Mouse (Mus musculus): ENCODE measurements around the gene Gapdhs. TPM values are rescaled to one million over a fixed set of nuclear protein-coding genes. Genes with fewer than 3 reads are reported as not detected.
A peak's percentile ranks its signal among the peaks of the same experiment; 100 is the strongest.
"Not testable (repeated sequence)": the region's sequence is repeated elsewhere in the genome, so short reads cannot be mapped to it uniquely, and the experiment has no call there.

Gene Gapdhs
- polyA plus RNA-seq, 1 experiment from 2014 or later, result not detected

DNA sequence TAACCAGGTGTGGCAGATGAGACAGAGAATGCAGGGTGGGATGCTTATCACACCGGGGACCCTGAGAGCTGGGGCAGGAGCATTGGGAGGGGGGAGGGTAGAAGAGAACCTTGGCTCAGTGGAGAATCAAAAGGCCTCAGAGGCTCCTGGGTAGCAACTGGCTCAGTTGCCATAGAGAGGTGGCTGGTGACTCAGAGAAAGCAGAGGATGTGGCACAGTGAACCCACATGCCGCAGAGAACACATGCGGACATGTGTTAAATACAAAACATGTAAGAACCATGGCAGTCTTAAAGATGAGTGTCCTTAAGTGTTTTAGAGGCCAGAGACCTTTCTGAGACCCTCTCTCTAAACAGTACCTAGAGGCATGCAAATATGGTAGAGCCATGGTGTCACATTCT, 7.3 kb downstream of the Gapdhs start:
- Histone ChIP-seq H3K27me3 (replicated peaks) (no peaks in the 10 kb centered on the region), H3K4me2 (no peak overlapping the region), H3K4me3 (no peak overlapping the region), H3K9me3 (replicated peaks) (no peaks in the 10 kb centered on the region), H3K36me3 (peaks cover 55% of the 10 kb centered on the region), H3K4me1 (no peaks in the 10 kb centered on the region), H3K27ac (no peak overlapping the region), H3K9ac (no peak overlapping the region)
- WGBS (ENCODE audit: insufficient replicate concordance), result 69% methylated on average over 3 of the region's 3 CpGs
- ATAC-seq, result no peak

DNA sequence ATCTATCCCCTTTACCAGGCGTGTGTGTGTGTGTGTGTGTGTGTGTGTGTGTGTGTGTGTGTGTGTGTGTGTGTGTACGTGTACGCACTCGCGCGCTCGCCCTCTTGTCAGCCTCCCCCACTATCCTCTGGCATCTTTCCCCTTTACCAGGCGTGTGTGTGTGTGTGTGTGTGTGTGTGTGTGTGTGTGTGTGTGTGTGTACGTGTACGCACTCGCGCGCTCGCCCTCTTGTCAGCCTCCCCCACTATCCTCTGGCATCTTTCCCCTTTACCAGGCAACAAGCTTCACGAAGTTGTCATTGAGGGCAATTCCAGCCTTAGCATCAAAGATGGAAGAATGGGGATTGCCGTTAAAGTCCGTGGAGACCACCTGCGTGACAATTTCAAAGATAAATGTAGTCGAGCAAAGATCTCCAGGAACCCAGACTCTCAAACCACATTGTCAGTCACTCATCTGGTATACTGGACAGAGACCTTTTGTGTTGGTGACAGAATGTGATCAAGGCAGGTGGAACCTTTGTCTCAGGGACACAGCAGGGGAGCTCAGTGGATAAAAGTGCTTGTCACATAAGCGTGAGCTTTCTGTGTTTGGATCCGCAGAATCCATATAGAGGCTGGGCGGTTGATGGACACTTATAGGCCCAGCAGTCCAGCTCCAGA, 13.3 kb downstream of the Gapdhs start:
- Histone ChIP-seq H3K4me2 (peak overlapping the region; percentile 92), H3K36me3 (peaks cover 51% of the 10 kb centered on the region), H3K4me3 (peak overlapping the region; percentile 78), H3K4me1 (peaks cover 23% of the 10 kb centered on the region), H3K27ac (peak overlapping the region; percentile 83), H3K9ac (peak overlapping the region; percentile 81)
- WGBS (ENCODE audit: insufficient replicate concordance), result 29% methylated on average over 13 of the region's 22 CpGs
- H3K27me3 ChIP-seq (replicated peaks); ATAC-seq; H3K9me3 ChIP-seq (replicated peaks): not testable (repeated sequence)

- H3K36me3 ChIP-seq, result peaks cover 47% of the 10 kb centered on the region
- under 1% methylated on average over 60 of the region's 60 CpGs for WGBS (ENCODE audit: insufficient replicate concordance)
- H3K4me1 ChIP-seq, result peaks cover 23% of the 10 kb centered on the region
- peak within 1 kb of the TSS; percentile 92 for H3K4me2 ChIP-seq
- H3K9ac ChIP-seq, result peak within 1 kb of the TSS; percentile 81
- H3K9me3 ChIP-seq (replicated peaks), result no peaks in the 10 kb centered on the region
- H3K27ac ChIP-seq, result peak within 1 kb of the TSS; percentile 83
- ATAC-seq, result peak; percentile 94
- peak within 1 kb of the TSS; percentile 78 for H3K4me3 ChIP-seq
- H3K27me3 ChIP-seq (replicated peaks), result no peaks in the 10 kb centered on the region
These were observed 14.0 kb downstream of the Gapdhs start, which contains the start of gene Tmem147 for GRCm38 (mm10) chr7:30729396-30730063. Tmem147 (minus strand) TSS chr7:30729540.

DNA sequence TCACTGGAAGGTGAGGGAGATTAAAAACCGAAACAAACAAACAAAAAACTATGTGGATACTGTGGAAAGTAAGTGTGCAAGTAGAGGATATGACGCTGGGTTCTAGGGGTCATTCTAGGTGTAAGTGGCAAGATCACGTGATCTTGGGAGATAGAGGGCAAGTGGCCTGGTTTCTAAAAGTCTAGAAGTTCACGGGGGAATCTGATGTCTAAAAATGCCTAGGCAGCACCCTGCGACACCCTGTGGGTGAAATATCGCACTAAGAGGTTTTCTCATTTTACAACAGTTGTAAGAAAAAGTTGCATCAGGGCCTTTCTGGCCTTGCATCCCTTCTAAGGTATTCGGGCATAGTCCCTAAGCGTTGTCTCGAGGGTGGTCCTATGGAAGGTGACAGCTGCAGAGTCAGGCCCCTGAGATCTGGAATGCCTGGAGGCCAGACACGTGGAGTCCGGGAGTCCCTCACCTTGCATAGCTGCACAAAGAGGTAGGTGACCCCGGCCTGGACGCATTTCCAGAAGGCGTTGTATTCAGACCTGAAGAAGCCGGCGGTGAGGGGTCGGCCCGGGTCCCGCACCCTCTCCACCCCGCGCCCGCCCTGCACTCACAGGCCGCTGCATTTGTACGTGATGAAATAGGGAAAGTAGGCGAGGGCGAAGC, 14.6 kb downstream of the Gapdhs start:
- WGBS (ENCODE audit: insufficient replicate concordance), result 7% methylated on average over 26 of the region's 26 CpGs
- Histone ChIP-seq H3K4me1 (peaks cover 23% of the 10 kb centered on the region), H3K27ac (peak overlapping the region; percentile 83), H3K4me3 (peak overlapping the region; percentile 78), H3K9me3 (replicated peaks) (no peaks in the 10 kb centered on the region), H3K27me3 (replicated peaks) (no peaks in the 10 kb centered on the region), H3K36me3 (peaks cover 41% of the 10 kb centered on the region), H3K9ac (peak overlapping the region; percentile 81), H3K4me2 (peak overlapping the region; percentile 92)
- peak; percentile 33 for ATAC-seq

DNA sequence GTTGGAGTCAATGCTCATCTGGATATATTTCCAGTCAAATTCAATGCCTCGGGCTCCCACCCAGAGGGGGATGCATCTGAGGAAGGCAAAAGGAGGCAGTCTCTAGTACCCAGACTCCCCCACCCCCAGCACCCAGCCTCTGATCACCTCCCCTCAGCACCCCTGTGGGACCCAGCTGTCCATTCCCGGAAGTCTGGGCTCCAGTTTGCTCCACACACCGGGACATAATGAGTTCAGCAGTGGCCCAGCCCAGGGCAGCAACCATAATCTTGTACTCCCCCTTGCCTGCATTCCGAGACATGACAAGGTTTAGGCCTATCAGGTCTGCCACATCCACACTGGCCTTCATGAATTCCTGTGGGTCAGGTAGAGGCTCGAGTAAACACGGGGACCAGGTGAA, 15.3 kb downstream of the Gapdhs start:
- no peaks in the 10 kb centered on the region for H3K9me3 ChIP-seq (replicated peaks)
- H3K4me1 ChIP-seq, result peaks cover 28% of the 10 kb centered on the region
- peak overlapping the region; percentile 78 for H3K4me3 ChIP-seq
- 72% methylated on average over 6 of the region's 6 CpGs for WGBS (ENCODE audit: insufficient replicate concordance)
- H3K27ac ChIP-seq, result 0 out of 2 replicates have a peak overlapping the region, but pooled peaks have one; percentile 83
- peak overlapping the region; percentile 92 for H3K4me2 ChIP-seq
- ATAC-seq, result no peak
- peaks cover 35% of the 10 kb centered on the region for H3K36me3 ChIP-seq
- no peaks in the 10 kb centered on the region for H3K27me3 ChIP-seq (replicated peaks)
- peak overlapping the region; percentile 81 for H3K9ac ChIP-seq

DNA sequence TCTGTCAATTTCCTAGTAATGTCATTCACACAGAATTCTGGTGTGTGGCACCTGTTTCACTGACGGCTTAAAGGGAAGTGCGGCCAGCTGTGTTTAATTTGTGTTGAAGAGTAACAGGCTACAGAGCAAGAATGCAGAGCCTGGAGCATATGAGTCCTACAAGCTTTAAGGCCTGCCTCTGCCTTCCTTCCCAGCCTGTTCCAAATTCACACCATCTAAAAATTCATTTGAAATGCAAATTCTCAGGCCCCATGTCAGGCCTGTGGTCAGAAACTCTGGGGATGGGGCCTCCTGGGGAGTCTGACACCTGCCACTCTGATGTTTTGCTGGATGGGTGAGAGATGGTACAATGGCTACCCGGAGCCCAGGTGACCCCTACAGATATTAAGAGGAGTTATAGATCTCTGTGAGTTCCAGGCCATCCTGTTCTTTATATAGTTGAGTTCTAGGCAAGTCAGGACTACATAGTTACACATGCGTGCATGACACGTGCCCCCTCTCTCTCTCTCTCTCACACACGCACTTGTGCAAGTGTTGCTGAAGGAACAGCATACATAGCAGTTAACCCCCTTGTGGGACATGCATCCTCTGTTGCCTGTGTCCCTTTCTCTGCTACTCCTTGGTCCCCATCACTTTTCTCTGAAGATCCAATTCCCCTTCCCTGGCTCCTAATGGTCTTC, 20.1 kb downstream of the Gapdhs start:
- Histone ChIP-seq H3K36me3 (peaks cover 18% of the 10 kb centered on the region), H3K27ac (no peak overlapping the region), H3K9ac (no peak overlapping the region), H3K4me1 (peaks cover 14% of the 10 kb centered on the region), H3K4me3 (no peak overlapping the region), H3K4me2 (no peak overlapping the region), H3K27me3 (replicated peaks) (peaks cover 13% of the 10 kb centered on the region), H3K9me3 (replicated peaks) (no peaks in the 10 kb centered on the region)
- no peak for ATAC-seq
- 63% methylated on average over 6 of the region's 6 CpGs for WGBS (ENCODE audit: insufficient replicate concordance)

GRCm38 (mm10) chr7:30721286-30721685, 22.2 kb downstream of the Gapdhs start:
- no peak overlapping the region for H3K9ac ChIP-seq
- 80% methylated on average over 7 of the region's 7 CpGs for WGBS (ENCODE audit: insufficient replicate concordance)
- no peak overlapping the region for H3K4me3 ChIP-seq
- H3K27ac ChIP-seq, result no peak overlapping the region
- H3K4me1 ChIP-seq, result peaks cover 21% of the 10 kb centered on the region
- no peak for ATAC-seq
- H3K4me2 ChIP-seq, result no peak overlapping the region
- peaks cover 33% of the 10 kb centered on the region for H3K27me3 ChIP-seq (replicated peaks)
- H3K36me3 ChIP-seq, result peaks cover under 1% of the 10 kb centered on the region; the same call in 1 of the 2 replicates
- no peaks in the 10 kb centered on the region for H3K9me3 ChIP-seq (replicated peaks)

- Histone ChIP-seq H3K4me2 (no peak overlapping the region), H3K4me3 (no peak overlapping the region), H3K27ac (no peak overlapping the region), H3K4me1 (peaks cover 21% of the 10 kb centered on the region), H3K9ac (no peak overlapping the region), H3K27me3 (replicated peaks) (peaks cover 49% of the 10 kb centered on the region), H3K9me3 (replicated peaks) (no peaks in the 10 kb centered on the region), H3K36me3 (no peaks in the 10 kb centered on the region)
- whole genome bisulfite sequencing (ENCODE audit: insufficient replicate concordance), result 78% methylated on average over 5 of the region's 5 CpGs
- ATAC-seq, result no peak
These were observed 23.8 kb downstream of the Gapdhs start for GRCm38 (mm10) chr7:30719669-30720068.

DNA sequence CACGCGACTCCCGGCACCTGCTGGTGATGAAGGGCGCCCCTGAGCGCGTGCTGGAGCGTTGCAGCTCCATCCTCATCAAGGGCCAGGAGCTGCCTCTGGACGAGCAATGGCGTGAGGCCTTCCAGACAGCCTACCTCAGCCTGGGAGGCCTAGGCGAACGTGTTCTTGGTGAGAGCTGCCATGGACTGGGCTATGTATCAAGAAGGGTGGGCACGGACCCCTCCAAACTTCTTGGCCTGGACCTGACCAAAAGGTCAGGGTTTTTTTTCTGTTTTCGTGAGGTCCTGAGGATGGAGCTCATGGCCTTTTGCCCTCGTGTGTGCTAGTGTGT, 25.8 kb downstream of the Gapdhs start:
- 16% methylated on average over 14 of the region's 14 CpGs for WGBS (ENCODE audit: insufficient replicate concordance)

DNA sequence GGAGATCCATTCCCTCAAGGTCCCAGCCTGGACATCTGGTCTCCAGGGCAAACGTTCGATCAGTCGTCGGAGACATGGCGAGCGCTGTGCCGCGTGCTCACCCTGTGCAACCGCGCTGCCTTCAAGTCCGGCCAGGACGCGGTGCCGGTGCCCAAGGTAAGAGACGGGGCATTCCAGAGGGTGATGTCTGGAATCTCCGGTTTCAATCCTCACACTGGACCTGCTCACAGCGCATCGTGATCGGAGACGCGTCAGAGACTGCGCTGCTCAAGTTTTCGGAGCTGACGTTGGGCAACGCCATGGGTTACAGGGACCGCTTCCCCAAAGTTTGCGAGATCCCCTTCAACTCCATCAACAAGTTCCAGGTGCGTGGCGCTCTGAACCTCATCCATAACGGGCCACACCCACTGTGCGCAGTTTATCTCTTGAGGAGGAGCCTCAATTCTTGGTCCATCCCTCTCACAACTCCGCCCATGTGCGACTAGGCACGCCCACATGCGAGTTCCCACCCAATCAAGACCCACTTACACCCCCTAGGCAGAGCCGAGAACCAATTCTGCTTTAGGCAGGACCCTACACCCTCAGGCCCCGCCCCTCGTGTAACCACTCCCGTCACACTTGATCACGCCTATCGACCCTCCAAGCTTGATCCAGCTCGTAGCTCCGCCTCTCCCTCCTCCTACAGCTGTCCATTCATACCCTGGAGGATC, 26.3 kb downstream of the Gapdhs start:
- Histone ChIP-seq H3K27me3 (replicated peaks) (peaks cover 68% of the 10 kb centered on the region), H3K4me2 (peak overlapping the region; percentile 74), H3K36me3 (no peaks in the 10 kb centered on the region), H3K9ac (peak overlapping the region; percentile 25; the same call in 1 of the 2 replicates), H3K4me3 (peak overlapping the region; percentile 46), H3K27ac (no peak overlapping the region), H3K9me3 (replicated peaks) (no peaks in the 10 kb centered on the region), H3K4me1 (peaks cover 15% of the 10 kb centered on the region)
- ATAC-seq, result peak; percentile 95
- 6% methylated on average over 43 of the region's 43 CpGs for WGBS (ENCODE audit: insufficient replicate concordance)

More for the DNA sequence above, 25.8 kb downstream of the Gapdhs start:
- Histone ChIP-seq H3K27me3 (replicated peaks) (peaks cover 63% of the 10 kb centered on the region), H3K4me3 (peak overlapping the region; percentile 46), H3K27ac (no peak overlapping the region), H3K4me1 (peaks cover 15% of the 10 kb centered on the region), H3K9ac (peak overlapping the region; percentile 25; the same call in 1 of the 2 replicates), H3K4me2 (peak overlapping the region; percentile 74), H3K9me3 (replicated peaks) (no peaks in the 10 kb centered on the region), H3K36me3 (no peaks in the 10 kb centered on the region)
- no peak for ATAC-seq

DNA sequence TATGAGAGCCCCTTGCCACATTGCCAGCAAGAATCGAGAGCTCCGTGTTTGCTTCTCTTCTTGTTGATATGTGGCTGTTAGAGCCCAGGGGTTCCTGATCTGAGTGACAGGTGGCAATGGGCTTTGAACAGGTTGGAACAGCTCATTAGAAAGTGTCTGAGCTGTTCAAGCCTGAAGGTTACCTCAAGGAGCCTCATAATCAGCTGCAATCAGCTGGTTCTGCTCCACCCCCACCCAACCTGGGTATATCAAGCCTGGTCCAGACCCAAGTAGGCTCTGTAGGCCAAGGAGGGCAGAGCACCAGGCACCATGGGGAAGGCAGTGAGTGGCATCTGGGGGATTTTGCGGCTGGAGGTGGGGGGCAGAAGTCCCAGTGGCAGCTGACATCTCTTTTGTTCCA, 31.5 kb downstream of the Gapdhs start, which contains the start of gene Atp4a:
Gene Atp4a, plus strand, starts transcription at position 268 of the 400 bp plus-strand sequence.
- Histone ChIP-seq H3K4me1 (peaks cover 13% of the 10 kb centered on the region), H3K27ac (no peak within 1 kb of the TSS), H3K9ac (no peak within 1 kb of the TSS), H3K9me3 (replicated peaks) (no peaks in the 10 kb centered on the region), H3K4me2 (no peak within 1 kb of the TSS), H3K36me3 (no peaks in the 10 kb centered on the region), H3K27me3 (replicated peaks) (peaks cover 60% of the 10 kb centered on the region), H3K4me3 (no peak within 1 kb of the TSS)
- 59% methylated on average over 3 of the region's 3 CpGs for WGBS (ENCODE audit: insufficient replicate concordance)
- ATAC-seq, result peak; percentile 50; the same call in 1 of the 2 replicates

All from liver, embryonic 12.5 days (tissue).